Mouse (Mus musculus) retina, postnatal 1 day (tissue): ENCODE results near the gene Rxfp4.

Experiments
- DNase-seq: peaks from one replicate; pipeline ENCODE4 v3.0.0-alpha.2; 2012

Rxfp4 gene

DNA sequence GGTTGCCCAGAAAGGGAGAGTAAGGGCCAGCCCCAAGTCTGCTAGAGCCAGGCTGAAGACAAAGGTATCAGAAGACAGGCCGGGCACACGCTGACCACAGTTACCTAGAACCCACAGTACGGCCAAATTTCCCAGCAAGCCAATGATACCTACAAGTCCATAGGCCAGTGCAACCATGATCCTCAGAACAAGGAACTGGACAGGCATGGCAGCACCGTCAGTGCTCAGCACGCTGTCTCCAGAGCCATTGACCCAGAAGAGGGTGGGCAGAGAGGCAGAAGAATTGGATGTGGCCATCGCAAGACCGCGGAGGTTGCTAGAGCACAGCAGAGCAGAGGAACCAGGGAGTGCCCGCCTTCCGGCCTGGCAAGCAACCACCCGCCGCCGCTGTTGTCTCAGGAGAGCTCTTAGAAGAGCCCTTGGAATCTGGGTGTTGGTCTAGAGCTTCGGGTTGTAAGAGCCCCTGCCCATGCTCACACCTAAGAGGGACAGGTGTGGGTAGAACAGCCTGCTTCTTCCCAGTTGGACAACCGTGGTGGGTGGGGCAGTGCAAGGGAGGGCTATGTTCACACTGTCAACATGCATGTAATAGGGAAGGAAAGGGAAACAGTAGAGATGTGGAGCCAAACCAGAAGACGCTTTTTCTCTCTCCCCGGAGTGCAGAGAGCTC lies at the start of gene Rxfp4:
Gene Rxfp4, minus strand, starts transcription at position 297 of the 670 bp plus-strand sequence.
- DNase-seq = peak; percentile 14

DNA sequence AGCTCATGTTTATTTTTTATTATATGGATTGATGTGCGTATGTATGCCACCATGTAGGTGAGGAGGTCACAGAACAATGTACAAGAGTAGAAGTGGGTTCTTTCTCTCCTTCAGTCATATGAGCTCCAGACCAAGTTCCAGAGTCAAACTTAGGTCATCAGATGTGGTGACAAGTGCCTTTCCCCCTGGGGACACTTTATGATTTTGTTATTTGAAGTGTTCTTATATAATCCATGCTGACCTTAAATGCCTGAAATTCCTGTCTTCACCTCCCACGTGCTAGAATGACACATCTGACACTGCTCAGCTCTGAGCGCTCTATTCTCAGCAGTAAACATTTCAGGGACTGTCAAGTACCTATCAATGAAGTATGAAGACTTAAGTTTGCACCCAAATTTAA lies 48.3 kb upstream of the Rxfp4 start:
- DNase-seq = no peak

DNA sequence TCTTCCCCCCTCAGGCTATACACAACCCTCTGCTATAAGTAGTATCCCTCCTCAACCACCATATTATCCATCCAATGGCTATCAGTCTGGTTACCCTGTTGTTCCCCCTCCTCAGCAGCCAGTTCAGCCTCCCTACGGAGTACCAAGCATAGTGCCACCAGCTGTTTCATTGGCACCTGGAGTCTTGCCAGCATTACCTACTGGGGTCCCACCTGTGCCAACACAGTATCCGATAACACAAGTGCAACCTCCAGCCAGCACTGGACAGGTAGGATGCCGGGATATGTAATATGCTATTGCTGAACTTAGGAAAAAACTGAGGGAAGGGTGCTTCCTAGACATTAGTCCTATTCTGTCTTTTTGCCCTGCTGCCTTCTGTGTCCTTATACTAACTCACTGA lies 47.3 kb upstream of the Rxfp4 start:
- no peak for DNase-seq

DNA sequence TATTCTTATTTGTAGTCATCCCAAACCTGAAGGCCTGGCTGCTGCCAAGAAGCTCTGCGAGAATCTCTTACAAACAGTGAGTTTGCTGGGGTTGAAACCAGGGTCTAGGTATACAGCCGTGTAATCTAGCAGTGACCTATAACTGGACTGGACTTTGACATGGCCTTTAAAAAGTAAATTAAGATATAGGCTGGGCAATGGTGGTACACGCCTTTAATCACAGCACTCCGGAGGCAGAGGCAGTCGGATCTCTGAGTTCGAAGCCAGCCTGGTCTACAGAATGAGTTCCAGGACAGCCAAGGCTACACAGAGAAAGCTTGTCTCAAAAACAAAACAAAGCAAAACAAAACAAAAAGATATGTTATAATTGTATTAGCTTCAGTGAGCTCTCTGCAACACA lies 45.9 kb upstream of the Rxfp4 start:
- no peak for DNase-seq

DNA sequence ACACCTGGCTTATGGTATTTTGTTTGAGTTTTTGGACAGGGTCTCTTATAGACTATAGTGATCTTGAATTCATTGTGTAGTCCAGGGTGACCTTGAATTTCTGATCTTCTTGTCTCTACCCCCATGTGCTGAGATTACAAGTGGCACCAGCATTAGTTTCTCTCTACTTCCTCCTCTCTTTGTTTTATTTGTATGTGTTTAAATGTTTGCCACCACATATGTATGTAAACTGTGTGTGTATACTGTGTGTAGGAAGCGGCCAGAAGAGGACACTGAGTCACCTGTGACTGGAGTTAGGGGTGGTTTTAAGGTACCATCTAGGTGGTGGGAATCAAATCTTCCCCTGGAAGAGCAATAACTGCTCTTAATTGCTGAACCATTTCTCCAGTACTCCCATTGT lies 45.1 kb upstream of the Rxfp4 start:
- no peak for DNase-seq

DNA sequence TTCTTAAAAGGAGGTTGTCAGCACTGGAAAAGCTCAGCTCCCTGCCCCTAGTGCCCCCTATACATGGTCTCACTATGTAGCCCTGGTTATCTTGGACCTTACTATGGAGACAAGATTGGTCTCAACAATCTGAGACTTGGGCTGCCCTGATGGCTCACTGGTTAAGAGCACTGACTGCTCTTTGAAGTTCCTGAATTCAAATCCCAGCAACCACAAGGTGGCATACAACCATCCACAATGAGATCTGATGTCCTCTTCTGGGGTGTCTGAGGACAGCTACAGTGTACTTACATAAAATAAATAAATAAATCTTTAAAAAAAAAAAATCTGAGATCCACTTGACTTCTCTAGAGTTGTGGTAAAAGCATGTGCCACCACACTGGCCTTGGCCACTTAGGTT lies 42.6 kb upstream of the Rxfp4 start:
- DNase-seq = no peak

DNA sequence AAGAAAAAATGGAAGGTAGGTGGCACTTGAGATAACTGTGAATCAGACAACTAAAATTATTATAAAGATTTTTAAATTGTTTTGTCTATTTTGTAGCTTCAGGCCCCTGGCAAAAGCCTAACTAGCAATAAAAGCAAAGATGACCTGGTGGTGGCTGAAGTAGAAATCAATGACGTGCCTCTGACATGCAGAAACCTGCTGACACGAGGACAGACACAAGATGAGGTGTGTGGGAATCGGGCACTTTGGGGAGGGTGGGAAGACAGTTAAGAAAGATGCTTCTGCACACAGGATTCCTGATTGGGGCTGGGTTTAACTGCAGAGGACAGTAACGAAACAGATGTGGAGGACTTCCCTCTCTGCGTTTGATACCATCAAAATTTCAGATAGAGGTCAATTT lies 36.1 kb upstream of the Rxfp4 start:
- no peak for DNase-seq

DNA sequence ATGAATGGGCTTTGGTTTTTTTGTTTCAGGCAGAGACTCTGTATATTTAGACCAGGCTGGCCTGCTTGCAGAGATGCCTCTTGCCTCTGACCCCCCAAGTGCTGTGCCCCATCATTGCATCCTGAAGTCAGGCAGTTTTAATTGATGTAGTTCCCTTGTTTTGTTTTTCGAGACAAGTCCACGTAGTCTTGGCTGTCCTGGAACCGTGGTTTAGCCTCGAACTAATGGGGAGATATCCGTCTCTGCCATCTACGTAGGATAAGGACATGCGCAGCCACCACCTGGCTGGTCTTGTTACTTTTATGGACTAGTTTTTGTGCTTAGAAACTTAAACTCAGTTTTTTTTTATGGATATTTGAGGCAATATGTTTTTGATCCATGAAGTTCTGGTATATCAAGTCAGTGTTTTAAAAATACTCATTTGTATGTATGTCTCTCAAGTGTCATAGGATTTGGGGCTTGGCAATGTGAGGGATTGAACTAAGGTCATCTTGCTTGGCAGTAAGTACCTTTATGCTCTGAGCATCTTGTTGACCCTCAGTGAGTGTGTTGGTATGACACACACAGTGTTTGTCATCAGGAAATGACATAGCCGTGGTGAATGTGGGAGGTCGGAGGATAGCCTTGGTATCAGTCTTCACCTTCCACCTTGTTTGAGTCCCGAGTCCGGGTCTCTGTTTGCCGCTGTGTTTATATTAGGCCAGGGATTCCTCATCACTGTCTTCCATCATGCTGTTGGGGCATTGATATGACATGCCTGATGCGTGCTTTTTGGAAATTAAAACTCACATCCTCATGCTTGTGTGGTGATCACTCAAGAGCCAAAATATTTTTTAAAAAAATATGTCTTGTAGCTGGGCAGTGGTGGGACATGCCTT lies 34.0 kb upstream of the Rxfp4 start:
- DNase-seq = no peak

DNA sequence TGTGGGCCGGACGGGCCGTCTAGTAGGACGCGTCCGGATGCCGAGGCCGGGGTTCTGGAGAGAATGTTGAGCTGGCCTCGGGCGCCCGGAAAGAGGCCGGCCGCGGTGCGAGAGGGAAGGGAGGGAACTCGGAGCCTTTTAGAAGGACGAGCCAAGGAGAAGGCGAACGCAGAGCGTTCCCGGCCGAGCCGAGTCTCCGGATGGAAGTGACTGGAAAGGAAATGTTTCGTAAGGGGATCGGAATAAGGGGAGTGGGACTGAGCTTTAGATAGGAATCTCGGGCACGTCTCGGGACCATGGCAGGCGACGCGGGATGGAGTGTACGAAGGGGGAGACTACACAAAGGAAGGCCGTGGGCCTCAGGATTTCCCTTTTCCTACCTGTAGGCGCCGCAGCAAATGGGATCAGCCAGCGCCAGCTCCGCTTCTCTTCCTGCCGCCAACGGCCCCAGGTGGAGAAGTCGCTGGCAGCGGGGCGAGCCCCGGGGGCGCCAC lies 33.1 kb upstream of the Rxfp4 start:
- DNase-seq = peak; percentile 69

DNA sequence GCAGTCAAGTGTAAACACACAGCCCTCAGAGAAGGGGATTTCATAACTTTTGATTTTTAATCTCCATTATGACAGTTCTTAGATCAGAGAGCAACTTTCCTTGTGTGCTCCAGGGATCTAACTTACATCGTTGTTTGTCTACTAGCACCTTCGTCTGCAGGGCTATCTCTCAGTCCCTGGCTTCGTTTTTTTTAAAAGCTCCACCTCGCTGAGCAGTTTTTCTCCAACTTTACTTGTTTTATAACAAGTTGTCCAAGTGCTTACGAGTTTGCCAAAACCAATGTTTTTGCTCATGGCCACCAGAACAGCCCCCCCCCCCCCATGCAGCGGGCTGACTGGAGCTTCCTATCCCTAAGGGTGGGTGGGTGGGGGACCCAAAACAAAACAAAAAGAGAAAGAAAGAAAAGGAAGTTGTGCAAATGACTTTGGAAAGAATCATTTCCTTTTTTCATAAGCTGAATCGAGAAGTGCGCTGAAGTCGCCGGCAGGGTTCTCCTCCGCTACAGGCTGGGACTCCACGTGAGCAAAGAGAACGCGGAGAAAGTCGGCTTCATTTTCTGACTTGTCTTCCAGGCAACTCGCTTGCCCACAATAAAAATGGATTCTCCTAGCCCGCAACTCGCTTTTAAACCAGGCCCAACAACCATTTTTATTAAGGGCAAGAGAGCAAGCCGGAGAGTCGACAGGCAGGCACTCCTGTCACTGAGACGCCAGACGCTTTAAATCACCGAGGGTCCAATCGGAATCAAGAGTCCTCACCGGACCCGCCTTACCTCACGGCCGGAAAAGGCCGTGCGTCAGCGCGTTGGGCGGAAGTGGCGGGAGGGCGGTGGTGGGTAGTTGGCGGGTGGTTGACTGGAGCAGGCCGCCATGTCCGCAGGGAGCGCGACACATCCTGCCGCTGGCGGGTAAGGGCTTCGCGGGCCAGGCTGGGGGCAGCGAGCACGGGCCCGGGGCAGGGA lies 32.3 kb upstream of the Rxfp4 start, which contains the start of gene Khdc4:
Gene Khdc4, plus strand, starts transcription at position 824 of the 962 bp plus-strand sequence.
- DNase-seq = peak; percentile 99

DNA sequence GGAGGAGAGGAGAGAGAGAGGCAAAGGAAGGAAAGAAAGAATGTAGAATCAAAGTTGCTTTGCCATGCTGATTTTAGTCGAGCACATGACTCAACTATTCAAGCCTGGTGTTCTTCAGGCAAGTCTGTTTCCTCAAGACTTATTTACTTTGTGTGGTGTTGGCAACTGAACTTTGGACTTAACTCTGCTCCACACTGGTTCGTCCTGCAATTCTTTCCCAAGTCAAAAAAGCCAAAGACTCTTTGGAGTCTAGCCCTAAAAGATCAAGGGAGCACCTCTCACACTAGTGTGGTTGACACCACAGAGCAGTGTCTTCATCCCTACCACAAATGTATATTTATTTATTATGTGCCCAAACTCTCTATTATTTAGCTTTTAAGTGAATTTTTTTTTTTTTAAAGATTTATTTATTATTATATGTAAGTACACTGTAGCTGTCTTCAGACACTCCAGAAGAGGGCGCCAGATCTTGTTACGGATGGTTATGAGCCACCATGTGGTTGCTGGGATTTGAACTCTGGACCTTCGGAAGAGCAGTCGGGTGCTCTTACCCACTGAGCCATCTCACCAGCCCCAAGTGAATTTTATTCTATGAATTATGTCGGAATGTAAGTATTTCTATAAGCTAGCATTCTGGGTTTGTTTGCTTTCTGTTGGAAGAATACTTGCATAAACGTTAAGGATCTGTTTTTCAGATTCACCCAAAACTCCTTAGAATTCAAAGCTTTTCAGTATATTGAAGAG lies 31.5 kb upstream of the Rxfp4 start:
- peak; percentile 6 for DNase-seq

DNA sequence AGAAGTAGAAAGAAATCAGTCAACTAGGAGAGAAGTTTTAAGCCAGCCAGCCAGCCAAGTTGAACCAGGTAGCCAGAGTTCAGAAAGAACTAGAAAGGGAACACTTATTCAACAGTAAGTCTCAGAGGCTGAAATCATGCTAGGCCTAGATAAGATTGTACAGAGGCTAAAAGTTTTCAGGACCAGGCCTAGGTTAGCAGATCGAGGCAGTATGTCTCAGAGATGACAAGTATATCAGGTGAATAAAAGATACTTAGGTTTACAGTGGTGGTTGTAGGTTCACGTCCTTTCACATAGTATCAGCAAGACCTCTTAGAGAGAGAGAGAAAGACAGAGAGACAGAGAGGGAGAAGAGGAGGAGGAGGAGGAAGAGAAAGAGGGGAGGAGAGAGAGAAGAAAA lies 30.9 kb upstream of the Rxfp4 start:
- DNase-seq = no peak

DNA sequence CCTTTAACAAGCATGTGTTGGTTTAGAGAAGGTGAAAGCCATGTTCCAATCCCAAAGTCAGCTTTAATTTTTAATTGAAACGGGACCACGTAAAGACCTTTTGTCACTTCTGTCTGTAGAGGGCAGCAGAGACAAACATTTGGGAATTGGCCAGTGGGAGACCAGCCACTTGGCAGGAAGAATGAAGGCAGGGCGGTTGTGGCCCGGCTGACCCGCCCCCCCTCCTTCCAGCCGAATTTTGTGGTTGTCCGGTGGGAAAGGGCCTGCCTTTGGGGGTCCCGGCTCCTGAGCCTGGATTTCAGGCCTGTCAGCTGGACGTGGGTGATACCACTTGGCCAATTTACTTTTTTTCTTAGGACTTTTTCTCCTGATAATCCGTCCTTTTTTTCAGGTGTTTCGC lies 24.5 kb upstream of the Rxfp4 start:
- peak; percentile 93 for DNase-seq

DNA sequence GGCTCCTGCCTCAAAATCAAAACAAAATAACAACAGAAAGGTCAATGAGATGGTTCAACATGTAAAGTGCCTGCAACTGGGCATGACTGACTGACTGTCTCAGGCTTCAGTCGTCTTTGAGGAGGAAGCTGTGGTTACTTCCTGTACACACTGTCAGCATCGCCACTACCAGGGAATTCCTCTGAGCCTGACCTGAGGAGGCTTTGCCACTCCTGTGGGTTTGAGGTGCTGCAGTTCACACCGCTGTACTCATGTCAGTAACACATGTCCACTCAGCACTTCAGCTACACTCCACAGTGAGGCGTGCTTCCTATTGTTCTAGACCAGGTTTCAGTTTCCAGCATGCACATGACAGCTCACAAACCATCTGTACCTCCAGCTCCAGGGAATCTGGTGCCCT lies 11.2 kb upstream of the Rxfp4 start:
- no peak for DNase-seq

DNA sequence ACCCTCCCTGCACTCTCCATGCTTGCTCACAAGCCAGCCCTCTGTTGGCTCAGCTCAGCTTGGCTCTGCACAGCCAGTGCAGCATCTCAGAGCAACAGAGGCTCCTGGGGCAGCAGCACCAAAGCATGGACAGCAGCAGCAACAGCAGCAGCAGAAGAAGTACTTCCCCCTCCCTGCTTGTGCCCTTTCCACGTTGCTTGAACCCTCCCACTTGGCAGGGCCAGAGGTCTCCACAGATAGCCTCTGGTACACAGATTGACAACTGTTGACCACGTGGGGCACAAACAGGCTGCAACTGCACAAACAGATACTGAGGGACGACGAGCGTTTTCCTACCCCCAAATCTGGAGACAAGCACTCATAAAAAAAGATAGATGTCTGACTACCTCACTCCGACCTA lies 6.9 kb upstream of the Rxfp4 start:
- DNase-seq = no peak

DNA sequence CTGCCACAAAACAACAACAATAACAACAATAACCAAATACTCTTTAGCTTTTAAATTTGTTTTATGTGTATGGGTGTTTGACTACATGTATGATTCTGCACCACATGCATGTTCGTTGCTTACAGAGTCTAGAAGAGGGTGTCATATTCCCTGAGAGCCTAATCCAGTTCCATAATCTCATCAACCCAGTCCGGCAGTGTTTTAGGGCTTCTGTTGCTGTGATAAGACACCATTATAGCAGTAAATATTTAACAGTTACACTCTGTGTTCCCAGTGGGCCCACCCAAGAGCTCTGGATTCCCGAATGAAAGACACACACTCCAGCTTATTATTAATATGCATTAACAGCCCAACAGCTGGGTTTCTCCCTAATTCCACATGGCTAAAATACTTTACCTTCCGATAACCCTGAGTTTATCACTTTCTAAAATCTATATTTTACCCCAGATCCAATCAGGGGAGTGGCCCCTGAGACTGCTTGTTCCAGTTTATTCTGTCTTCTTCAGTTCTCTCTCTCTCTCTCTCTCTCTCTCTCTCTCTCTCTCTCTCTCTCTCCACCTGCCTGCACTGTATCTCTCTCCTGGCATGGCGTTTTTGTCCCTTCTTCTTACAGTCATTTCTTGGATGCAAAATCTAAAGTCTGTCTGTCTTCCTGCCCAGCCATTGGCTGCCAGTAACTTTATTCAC lies 5.6 kb upstream of the Rxfp4 start:
- no peak for DNase-seq

DNA sequence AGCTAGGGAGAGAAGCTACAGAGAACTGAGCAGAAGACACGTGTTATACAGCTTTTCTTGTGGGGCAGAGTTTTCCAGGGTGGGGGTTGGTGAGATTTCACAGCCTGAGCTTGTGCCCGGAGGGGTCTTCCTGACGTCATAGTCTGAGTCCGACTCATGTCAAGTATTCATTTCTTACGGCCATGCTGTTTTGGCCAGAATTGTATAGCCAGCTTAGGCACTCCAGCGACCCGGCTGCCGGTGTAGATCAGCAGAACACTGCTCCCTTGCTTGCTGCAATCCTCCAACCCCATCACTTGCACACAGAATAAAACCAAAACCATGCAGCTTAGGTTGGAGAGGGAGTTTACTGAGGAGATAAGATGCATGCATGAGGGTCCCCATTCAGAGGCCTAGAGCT lies 2.7 kb upstream of the Rxfp4 start:
- no peak for DNase-seq

DNA sequence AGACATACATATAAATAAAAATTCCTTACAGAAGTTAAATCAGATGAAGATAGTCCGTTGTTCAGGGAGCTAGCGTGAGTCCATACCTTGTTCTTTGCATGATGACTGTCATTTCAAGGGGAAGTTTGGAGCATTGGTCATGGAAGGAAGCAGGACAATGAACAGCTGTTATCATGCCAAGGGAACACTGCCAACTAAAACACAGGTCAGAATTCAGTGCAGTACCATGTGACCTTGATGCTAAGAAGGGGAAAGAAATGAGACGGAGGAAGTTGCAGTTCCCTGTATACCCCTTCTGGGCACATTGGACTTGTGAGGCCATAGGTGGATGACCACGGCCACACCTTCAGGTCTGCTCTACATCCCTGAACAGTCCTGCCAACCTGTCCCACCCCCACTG lies 1.7 kb upstream of the Rxfp4 start:
- no peak for DNase-seq

DNA sequence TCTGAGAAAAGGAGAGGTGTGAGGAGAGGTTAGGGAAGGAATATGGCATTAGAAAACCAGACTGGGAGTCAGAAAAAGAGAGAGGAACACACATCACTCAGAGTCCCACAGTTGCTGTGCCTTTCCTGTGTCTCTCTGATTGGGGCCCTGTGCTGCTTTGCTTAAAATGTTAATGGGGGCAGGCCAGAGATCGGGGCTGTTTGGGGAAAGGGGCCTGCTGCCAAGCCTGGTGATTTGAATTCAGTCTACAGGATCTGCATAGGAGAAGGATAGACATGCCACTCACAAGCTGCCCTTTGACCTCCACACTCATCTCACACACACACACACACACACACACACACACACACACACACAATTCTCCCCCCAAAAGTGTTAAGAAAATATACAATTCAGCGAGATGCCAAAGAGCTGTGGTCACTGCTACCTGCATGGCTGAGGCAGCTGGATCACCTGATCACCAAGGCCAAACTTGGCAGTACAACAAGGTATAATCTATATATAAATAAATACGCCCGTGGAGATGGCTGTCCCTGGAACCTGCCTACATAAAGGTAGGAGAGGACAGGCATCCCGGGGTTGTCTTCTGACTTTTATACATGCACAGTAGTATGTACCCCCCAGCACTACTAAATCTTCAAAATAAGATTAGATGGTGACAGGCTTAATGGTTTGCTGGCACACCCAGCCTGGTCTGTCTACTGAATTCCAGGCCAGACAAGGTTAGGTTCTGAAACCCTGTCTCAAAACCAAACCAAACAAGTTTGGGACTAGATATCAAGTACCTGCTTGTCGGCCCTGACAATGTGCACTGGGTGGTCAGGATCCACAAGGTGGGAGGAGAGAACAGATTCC lies 801 bp upstream of the Rxfp4 start:
- DNase-seq = no peak
